Mouse (Mus musculus) kidney, adult 9 months (tissue): ENCODE measurements around the gene Coro2b.
A peak's percentile ranks its signal among the peaks of the same experiment; 100 is the strongest.

Experiments
- DNase-seq: peaks from one replicate; pipeline ENCODE4 v3.0.0; 2022

Gene Coro2b

DNA sequence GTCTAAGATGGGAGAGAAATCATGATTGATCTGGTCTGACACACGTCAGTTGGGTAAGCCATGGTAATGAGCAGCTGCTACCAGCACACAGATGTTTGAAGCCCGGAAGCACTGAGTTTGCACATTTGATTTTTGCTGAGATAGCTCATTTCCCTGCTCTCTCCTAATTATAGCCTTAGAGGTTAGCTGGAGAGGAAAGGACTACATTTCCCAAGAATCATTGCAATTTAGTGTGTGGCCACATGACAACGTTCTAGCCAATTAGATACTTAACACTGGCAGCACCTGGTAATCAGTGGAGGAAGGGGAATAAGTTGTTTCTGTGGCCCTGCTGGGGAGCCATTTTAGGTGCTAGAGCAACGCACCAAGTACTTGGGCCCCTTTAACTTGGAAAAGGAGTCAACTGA is 26.3 kb downstream of the Coro2b start:
- DNase-seq = peak; percentile 63

DNA sequence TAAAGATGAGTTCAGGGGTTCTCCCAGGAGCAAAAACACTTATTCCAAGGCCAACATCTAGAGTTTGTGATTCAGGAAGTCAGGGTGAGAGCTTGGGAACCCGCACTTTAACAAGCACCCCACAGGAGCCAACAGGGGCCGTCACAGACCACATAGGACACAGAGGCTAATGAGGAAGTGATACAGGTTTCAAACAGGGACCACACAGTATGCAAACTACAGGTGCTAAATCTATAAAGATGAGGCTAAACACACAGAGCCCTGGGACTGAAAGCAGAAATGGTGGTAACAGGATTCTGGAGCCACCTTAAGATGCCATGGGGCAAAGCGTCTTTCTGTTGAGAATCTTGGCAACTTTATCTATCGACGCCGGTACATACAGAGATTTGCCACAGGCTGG is 27.2 kb downstream of the Coro2b start:
- DNase-seq = no peak

DNA sequence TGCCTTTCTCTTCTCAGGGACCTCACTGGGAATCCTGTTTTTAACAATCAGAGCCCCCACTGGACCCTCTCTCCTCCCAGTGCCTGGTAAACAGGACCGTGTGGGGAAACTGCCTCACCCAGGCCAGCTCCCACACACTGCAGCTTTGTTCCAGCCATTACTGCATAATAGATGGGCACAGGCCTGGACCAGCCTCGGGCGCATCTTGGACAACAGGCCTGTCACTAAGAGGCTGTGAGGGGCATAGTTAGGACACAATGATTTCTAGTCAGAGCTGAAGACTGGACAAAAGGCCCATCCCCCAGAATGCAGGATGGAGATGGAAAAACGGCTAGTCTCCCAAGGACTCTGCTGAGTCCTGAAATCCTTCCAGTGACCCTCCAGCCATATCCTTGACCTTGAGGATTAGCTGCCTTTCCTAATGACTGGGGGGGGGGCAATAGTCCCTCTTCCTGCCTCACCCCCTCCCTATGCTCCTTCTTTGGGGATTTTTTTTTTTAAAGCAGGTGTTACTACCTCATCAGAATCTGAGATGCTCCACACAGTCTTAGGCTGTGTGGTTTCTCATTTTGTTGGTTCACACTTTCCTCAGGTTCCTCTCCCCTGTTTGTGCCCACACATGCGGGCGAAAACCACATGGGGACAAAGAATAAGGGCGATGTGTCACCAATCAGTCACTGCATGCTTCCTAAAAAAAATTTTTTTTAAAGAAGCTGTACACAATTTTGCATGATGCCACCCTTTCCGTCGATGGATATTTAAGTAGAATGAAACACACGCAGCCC is 27.9 kb downstream of the Coro2b start:
- DNase-seq = no peak

DNA sequence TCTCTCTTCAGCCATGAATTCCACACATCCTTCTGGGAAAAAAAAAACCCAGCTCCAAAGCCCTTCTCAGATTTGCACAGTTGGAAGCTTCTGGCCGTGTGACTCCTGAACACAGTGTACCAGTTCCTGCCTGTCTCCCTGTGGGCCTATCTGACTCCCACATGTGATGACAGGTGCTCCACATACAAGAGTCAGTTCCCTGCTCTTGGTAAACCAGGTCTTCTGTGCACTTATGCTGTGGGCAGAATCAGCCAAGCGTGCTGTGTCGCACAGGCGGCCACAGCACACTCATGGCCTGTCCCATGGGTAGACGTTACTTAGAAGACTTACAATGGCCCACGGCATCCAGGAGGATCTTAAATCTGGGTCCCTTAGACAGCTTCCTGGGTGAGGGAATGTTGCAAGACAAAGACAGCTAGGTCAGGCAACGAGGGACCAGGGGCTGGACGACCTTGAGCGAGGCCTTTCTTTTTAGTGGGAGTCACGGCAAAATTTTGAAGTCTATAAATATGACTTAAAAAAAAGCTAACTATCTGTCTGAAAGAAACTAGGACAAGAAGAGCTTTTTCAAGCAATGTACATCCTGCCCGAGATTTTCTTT is 30.3 kb downstream of the Coro2b start:
- no peak for DNase-seq

DNA sequence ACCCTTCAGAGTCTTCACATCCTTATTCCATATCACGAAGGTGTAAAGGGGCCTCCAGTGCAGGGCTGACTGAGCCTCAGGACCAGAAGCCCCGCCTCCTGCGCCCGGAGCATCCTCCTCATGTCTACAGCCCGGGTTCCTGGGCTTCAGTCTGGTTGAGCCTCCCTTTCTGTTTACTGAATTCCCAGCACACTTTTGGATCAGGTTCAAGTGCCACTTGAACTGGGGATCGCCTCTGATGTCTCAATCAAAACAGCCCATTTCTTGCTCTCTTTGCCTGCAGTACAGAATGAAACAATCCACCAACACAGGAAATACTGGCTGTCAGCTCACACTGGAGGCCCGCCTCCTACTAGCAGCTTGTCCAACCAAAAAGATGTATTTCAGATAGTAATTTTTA is 32.7 kb downstream of the Coro2b start:
- DNase-seq = no peak

DNA sequence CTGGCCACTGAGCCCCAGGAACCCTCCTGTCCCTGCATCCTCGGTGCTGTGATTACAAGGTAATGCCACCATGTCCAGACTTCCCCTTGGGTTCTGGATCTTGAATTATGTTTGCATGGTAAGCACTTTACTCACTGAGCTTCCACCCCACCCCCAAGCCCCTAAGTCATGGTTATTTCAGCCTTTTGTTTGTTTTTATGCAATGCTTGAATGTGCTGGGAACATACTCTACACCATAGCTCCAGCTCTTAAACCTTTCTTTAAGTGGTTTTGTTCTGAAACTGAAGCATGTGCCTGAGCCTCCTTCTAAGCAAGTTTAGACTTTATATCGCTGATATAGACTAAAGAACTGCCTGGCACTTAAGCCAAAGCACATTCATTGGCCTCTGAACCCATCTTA is 34.5 kb downstream of the Coro2b start:
- DNase-seq = no peak

DNA sequence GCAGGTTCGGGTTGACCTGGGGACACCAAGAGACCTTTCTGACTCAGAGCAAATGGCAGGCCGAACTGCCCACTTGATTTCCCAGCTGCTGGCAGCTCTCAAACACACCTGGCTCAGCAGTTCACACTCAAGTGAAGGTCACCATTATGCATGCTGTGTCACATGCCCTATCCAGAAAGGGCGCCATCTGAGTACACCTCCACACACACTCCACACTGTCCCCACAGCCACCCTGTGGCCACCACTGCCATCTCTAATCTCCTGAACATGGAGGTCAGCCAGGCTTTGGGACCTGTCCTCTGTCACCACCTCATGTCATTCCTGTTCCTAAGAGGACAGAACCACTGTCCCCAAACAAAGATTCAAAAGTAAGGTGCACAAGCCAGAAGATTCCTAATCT is 35.3 kb downstream of the Coro2b start:
- no peak for DNase-seq

DNA sequence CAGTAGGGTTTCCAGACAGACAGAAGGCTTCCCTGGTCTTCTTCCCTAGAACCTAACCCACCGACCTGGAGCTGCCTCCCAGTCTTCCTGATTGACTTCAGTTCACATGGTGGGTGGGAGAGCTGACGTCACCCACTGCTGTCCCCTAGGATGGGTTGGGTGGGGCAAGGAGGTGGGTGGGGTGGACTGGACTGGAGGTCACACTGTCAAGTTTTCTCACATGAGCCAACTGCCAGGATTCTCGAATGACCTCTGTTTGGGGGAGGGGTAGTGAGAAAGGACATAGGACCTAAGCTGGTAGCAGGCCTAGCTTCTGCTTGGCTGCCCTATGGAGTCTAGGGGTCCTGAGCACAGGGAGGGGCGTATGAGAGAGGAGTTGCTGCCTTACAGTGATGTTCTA is 36.8 kb downstream of the Coro2b start:
- DNase-seq = no peak

DNA sequence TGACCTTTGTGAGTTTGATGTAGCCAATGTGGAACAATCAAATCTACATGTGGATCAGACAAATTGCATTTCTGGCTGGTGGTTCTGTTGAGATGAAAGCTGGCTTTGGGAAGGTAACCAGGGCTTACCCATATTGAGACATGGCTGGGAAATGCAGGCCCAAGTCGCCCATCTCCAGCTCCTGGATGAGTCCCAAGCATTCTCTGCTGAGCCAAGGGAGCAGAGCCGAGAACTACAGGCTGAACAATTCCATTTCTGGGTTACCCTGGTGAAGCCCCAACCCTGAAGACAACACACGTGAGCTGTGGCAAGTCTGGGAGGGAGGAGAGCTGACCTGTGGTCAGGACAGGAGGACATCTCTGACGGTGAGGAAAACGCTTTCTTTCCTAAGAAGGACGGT is 37.9 kb downstream of the Coro2b start:
- DNase-seq = no peak

DNA sequence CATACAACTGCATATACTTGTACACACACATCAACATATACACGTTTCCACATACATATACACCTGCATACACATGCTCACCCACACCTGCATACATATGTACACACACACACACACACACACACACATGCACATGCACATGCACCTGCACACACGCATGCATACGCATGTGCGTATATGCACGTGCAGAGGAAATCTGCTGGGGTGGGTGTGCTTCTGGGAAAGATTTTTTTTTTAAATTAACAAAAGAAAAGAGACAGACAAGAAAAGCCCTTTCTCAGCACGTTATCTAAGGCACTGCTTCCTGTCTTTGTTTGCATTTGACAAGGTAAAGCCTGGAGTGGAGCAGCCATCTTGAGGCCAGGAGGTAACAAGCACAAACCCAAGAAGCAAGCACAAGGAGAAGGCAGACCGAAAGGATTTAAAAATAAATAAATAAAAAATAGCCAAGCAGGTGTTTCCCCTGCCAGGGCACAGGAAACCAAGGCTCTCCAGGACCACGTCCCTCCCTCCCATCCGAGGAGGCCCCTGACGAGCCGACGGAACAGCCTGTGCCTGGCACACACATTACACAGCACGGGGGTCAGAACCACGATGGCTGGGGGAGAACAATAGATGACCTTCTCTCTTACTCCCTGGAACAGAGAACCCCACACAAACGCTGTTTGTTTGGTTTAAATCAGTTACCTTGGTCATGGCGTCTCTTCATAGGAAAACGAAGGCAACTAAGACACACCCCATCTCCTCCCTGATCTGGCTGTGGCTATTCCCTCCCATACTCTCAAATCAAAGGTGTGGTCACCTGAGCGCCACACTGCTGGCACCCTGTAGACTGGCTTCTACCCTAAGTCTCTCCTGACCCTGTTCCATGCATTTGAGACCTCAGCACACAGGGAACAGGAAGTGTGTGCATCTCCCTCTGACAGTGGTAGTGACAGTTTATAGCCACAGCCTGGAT is 39.4 kb downstream of the Coro2b start:
- DNase-seq = no peak

DNA sequence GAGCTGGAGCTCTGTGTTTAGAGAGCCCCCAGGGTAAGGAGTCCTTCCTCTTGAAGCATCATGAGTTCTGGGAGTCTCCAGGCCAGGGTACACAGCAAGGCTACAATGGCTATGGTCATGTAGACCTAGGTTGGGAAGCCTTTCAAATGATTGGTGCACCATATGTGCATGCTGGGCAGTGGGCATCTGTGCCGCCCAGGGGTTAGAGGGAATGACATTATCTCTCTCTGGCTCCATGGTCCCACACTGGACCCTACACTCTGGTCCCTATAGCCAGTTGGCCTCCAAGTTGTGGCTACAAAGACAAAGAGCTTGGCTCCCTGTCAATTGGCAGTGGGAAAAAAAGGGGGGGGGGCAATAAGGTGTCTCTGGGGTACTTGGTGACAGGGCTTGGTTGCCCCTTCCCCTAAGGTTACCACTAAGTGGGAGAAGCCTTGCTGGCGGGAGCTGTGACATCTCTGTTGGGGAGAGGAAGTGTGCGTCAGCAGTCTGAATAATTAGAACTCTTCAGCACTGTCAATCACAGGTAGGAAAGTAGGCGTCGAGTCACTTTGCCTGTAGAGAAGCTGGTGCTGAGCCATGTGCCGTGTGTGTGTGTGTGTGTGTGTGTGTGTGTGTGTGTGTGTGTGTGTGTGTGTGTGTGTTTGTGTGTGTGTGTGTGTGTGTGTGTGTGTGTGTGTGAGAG is 44.4 kb downstream of the Coro2b start:
- no peak for DNase-seq

DNA sequence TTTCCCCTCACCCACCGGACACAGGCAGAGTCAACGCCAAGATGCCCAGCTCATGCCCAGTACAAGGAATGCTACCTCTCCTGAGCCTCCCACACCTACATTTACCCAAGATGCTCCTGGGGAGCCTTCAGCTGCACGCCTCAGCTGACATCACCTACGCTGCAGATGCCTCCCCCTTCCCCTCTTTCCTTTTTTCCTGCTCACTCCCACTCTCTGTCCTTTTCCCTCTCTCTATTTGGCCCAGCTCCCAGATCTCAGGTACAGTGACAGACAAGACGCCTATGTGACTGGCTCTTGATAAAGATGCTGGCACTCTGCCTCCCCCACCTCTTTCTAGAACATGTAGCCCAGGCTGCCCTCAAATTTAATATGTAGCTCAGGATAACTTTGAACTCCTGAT is 45.2 kb downstream of the Coro2b start:
- DNase-seq = no peak

DNA sequence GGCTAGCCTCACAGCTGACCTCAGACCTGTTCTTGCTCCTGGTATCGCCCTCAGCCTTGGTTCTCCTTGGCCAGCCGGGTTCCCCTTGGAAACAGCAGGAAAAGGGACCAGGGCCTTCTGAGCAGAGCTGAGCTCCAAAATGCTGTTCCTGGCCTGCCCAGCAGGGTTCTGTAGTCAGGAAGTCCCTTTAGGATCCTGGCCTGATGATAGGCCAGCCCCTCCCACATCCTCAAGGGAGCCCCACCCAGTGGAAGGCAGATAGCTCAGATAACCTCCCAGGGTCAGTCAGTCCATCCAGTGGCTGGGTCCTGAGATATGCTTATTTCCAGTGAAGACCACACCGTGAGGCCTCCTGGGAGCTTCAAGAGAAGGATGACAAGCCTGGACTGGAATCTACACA is 45.7 kb downstream of the Coro2b start:
- peak; percentile 42 for DNase-seq

DNA sequence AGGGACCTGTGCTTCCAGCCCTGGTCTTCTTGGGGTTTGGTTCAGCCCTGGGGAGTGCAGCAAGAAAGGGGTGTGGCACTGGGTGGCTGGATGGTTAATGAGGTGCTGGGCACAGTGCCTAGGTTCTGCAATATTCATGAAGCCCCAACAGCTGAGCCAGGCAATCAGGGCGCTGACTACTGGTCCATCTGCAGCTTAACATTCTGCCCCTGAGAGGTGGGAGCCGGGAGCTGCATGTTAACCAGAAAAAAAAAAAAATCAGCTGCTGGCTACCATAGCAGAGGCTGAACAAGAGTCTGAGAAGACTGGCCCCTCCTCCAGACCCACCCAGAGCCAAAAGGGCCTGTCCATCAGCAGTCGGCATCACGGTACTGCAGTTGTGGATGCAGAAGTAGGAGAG is 52.7 kb downstream of the Coro2b start:
- no peak for DNase-seq

DNA sequence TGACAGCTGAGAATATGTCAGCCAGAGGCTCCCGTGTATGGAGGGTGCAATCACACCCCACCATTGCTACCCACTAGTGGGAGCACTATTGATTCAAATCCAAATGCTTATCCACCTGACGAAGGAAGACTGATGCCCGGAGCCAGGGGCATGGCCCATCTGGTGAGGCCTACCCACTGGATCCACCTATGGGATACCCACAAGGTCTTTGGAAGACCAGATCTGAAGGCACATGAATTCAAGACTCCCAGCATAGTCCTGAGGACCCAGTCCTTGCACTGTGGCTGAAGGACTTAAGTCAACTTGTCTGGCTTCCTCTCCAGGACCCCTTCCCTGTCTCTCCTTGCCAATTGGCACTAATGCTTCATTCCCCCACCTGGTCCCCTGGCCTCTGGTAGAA is 54.1 kb downstream of the Coro2b start:
- DNase-seq = no peak

DNA sequence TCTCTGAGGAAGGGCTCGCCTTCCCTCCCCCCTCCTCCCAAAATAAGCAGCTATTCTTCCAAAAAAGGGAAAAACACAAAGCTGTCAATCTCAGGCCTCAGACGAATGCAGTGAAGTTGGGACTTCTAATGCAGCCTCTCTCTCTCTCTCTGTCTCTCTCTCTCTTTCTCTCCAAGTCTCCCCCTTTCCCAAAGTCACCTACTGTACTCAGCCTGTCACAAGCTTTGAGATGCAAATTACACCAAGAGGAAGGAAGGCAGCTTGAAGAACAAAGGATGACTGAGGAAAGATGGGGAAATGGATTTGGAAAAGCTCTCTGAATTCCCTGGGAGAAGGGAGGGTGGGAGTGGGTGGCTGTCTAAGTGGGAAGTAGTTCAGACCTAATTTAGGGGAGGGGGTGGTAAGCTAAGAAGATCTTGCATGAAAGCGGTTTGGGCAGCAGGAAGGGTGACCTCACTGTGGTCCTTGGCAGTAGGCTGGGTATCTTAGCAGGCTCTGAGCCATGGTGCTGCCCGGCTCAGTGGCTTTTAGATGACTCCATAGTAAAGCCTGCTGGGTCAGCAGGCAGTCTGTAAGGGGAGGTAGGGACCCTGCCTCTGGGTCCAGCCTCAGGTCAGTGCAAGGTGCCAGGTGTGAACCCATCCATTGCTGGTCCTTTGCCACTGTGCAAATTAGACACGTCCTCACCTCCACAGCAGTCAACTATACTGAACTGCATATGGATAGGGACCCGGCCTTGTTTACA is 55.8 kb downstream of the Coro2b start:
- DNase-seq = no peak

DNA sequence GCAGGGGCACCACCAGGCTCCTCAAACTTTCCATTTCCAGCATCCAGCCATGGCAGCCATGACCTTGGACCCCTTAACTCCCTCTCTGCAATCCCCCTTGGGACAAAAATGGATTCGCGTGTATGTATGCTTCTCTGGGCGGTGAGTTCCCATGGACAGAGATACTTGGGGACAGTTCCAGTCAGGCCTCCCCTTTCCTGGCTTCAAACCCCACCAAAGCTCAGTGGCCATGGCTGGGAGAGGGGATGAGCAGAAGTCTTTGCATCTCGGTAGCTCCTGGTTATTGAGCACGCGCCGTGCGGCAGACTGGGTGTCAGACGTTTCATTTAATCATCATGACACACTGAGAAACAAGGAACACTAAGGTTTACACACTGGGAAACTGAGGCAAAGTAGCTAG is 56.7 kb downstream of the Coro2b start:
- DNase-seq = no peak

DNA sequence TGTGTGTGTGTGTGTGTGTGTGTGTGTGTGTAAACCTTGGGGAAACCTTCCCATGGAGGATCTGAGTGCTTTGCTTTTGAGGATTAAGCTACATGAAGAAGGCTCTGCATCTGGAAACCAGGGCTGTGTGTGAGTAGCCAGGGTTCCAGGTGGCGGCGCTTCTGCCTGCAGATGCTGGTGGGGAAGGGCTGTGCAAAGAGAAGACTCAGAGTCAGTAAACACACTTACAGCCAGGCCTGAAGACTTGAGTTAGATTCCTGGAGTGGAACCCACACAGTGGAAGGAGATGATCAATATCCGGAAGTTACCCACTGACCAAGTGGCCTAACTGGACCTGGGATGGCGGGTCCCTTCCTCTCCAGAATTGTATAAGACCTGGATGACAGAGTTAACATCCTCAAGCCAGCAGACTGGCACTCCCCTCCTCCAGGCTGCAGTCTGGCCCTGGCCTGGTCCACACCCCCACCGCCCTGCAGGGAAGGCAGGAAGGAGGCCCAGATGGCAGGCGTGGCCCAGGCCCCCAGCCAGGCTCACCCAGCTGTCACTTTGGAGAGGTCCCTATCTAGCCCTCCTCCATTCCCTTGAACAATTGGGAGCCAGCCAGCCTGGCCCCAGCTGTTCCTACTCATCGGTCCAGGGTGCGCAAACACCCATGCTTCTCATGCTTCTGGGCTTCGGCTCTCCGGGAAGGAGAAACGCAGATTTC is 59.9 kb downstream of the Coro2b start:
- DNase-seq = peak; percentile 46

DNA sequence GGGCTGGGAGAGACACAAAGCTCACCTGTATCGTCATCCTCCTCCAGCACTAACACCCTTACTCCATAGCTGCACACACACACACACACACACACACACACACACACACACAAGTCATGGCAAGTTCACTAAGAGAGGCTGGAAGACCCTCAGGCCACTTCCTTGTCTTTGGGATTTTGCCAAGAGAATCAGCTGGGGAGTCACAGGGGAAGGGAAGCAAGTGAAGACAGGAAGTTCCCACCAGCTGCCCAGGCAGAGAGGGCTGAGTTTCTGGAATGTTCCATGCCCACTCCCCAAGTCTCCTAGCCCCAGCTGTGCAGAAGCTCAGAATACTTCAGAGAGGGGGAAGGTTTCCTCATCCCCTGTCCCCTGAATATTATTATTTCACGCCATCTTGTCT is 62.6 kb downstream of the Coro2b start:
- DNase-seq = no peak

DNA sequence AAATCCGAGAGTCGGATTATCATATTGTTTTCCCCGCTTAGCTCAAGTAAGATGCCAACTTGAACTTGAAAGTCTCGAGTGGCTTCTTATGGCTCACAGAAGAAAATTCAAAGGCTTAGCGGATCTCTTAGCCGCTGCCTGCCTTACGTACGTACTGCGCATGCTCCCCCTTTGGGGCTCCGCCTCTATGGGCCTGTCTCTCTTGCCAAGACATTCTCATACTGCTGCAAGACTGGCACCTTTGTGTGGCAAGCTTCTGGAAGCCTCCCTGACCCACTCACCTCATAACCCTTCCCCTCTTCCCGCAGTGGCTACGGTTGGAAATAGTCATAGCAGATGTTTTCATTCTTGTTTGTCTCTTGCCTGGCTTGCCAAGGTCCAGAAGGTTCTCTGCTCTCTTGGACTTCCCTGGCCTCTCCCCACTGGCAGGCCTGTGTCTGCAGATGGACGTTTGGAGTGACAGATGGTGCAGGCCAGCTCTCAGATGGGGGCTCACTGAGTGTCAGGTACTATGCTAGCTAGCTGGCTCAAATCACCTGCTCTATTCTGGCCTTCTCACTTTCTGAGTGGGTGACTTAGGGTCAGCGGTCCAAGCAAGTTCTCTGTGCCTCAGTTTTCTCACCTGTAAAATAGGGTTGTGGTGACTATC is 65.2 kb downstream of the Coro2b start:
- no peak for DNase-seq

DNA sequence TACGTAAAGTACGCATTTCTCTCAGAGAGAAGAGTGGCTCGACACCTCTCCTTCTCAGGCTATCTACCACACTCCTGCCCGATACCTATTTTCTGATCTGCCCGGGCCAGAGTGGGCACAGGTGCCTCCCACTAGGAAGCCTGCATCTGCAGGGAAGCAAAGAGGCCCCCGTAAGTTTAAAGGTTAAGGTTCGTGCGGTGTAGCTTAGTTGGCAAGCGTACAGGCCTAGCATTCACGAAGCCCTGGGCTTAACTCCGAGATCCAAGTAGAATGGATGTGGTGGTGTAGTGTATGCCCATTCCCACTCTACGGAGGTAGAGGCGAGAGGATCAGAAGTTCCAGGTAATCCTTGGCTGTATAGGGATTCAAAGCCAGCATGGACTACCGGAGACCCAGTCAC is 65.8 kb downstream of the Coro2b start:
- no peak for DNase-seq
